Mouse (Mus musculus) CD4-positive helper T cell, adult 2 months (primary cell): ENCODE measurements around the gene Cltb.

Experiments used
- DNase-seq: peaks from one replicate; pipeline ENCODE4 v3.0.0-alpha.2; 2012; ENCODE audit warnings: low read depth, missing footprints, low spot score

Cltb gene

DNA sequence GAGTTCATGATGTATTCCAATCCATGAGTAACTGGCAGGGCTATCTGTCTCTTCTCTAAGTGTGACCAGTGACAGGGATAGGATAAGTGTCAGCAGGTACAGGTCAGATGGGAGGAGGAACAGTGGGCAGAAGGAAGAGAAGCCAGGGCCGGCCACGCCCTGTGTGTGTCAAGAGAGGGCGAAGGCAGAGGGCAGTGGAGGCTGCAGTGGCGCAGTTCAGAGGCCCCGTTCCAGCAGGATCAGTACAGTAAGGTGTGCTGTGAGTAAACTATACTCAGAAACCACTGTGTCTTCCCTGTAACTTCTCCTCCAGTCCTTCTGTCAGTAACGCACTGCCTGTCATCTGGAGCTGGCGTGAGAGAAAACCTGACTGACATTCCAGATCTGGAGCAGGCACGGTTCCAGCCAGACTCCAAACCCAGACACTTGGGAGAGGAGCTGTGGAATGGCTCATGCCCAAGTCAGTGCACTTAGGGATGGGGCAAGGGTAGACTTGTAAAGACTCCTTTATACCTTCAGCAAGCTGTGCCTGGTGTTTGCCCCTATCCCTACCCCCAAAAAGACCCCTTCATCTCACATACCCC is 14.9 kb downstream of the Cltb start:
- no peak for DNase-seq

DNA sequence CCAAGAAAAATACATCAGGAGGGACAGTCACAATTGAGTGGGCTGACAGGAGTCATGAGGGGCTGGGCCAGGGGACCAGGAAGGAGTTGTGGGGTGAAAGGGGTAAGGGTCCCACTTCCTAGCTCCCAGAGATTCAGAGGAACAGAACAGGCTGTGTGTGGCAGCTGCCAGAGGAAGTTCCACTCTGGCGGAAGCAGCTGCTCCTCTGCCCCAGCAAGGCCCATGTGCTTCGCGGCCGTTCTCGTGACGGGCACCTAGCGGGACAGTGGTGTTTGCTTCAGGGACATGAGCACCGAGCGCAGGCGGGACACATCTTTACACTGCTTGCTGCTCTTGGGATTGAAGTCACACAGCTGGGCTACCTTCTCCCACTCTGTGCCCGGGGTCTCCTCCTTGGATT is 17.5 kb downstream of the Cltb start:
- DNase-seq, result no peak

DNA sequence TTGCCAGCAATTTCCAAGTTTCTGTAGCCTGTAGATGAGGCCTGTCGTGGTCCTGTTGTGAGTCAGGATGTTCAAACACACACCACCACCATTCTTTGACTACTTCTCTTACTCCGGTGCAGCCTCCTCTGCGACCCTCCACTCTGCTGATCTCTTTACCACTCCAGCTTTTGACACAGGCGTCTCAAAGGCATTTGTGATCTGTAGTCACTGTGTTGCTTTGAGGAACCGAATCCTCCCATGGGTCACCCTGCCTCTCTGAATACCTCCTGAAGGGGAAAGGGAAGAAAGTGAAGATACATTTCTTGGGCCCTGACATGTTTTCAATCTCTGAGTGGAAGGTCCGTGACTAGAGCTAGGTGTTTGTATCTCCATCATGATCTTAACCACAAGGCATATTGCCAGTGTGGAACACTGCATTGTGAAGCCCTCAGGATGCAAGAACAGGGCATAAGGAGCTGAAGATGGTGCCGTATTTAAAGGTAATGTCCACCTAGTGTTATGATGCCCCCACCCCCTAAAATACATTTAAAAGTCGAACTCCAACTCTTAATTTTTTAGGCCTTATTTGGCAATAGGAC is 19.3 kb downstream of the Cltb start:
- no peak for DNase-seq

DNA sequence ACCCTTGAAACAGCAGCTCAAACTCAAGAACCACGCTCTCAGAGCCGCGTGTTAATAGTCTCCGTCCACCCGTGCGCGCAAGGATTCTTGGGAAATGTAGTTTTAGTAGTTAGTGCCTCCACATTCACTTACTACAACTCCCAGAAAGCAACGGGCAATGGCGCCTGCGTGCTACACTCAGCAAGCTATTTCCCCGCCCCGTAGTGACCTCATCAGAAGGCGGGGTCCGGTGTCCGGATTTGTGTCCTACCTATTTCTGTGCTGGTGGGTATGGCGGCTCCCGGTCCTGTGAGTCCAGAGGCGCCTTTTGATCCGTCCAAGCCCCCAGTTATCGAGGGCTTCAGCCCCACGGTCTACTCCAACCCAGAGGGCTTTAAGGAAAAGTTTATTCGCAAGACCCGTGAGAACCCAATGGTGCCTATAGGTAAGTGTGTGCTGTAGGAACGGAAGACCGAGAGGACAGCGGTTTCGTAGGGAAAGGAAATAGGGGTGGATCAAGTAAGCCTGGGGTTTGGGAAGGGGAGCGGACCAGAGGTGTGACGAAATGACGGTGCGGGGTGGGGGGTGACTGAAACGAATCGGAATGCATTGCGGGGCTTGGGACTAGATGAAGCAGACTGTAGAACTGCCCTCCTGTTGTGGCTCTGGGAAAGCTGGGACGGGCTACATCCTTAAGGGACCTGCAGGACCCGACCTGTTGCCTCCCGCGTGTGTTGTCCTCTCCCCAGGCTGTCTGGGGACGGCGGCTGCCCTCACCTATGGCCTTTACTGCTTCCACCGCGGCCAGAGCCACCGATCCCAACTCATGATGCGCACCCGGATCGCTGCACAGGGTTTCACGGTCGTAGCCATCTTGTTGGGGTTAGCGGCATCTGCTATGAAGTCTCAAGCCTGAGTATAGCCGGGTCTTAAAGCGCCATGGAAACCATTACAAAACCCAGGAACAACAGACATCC is 20.9 kb downstream of the Cltb start, which contains the start of the genes Nop16 and Higd2a:
TSS of gene Nop16 (minus strand) at position 95 of the 956 bp plus-strand sequence.
TSS of gene Higd2a (plus strand) at position 212 of the 956 bp plus-strand sequence.
- DNase-seq, result peak; percentile 97

DNA sequence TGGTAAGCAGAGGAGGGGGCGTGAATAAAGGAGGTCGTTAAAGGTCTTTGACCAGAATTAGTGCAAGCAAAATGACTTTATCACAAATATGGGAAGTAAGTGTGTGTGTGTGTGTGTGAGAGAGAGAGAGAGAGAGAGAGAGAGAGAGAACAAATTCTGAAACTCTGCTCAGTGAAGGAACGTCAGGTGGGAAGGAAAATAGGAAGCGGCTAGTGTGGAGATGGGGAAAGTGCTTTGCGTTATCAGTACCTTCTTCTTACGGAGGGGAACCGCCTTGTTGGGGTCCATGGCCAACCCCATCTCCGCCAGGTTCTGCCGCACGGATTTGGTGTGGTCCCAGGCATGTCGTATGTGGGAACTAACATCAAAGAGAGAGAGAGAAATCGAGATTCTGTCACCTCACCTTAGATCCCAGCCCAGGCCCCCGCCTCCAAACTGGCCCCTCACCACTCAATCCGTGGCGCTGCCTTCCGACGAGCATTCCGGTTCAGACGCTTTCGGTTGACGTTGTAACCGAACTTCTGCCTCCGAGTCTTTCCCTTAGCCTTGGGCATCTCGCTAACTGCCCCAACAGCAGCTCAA is 21.6 kb downstream of the Cltb start:
- DNase-seq, result no peak

DNA sequence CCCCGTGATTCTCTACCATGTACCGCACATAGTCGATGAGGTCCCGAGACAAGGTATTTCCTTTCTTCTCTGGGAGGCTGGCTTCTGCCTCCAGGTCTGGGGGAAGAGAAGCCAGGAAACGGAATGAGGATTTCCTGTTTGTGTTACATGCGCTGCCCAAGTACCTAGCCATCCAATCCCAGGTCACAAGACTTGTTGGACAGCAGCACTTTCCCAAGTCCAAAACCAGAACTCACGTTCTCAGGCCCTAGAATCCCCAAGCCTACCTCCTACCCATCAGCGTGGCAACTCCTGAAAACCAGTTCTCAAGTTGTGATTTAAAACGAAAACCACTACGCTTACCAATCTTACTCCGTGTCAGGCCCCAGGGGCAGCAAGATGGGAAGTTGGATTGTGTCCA is 25.3 kb downstream of the Cltb start:
- DNase-seq, result no peak

DNA sequence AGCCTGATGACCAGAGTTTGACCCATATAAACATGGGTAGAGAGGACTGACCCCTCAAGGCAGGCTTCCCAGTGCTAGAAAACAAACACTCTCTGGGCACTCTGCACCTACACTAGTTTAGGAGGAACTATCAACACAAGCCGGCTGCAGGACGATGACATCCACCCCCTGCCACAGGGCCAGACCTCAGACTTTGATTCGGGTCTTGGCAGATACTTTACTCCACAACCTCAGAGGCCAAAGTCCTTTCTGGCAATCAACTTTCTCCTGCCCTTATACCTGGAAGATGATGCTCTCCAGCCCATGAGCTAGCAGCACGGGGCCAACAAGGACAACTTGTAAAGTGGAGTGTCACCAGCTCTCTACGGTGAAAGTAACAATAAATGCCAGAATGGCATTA is 28.3 kb downstream of the Cltb start:
- no peak for DNase-seq

DNA sequence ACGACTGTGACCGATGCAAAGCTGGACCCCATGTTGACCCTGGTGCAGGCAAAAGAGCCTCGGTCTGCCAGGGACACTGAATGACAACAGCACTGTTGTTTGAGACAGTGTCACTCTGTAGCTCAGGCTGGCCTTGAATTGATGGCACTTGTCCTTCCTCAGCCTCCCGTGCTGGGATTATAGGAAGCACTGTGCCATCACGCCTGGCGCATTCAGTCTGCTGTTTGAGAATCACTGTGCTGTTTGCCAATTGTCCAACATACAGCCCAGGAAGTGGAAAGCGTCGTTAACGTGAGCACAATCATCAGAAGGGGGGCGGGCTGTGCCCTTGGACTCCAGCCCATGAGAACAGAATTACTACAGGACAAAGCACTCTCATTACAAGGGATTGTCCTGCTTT is 29.0 kb downstream of the Cltb start:
- no peak for DNase-seq

DNA sequence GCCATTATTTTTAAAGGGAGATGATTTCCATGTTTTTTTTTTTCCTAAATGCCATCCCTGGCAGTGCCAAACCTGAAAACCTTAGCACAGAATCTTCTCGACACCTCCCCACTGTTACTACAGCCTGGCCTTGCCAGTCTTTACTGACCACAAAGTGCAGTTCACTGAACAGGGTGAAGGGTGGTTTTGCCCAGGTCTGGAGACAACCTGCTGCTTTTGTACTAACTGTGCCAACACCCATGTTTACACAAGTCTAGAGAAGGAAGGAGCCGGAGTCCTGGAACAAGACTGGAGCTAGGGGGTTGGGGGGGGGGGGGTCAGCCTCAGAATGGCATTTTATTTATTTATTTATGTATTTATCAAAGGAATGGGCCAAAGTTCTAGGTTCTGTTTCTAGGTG is 29.8 kb downstream of the Cltb start:
- no peak for DNase-seq

DNA sequence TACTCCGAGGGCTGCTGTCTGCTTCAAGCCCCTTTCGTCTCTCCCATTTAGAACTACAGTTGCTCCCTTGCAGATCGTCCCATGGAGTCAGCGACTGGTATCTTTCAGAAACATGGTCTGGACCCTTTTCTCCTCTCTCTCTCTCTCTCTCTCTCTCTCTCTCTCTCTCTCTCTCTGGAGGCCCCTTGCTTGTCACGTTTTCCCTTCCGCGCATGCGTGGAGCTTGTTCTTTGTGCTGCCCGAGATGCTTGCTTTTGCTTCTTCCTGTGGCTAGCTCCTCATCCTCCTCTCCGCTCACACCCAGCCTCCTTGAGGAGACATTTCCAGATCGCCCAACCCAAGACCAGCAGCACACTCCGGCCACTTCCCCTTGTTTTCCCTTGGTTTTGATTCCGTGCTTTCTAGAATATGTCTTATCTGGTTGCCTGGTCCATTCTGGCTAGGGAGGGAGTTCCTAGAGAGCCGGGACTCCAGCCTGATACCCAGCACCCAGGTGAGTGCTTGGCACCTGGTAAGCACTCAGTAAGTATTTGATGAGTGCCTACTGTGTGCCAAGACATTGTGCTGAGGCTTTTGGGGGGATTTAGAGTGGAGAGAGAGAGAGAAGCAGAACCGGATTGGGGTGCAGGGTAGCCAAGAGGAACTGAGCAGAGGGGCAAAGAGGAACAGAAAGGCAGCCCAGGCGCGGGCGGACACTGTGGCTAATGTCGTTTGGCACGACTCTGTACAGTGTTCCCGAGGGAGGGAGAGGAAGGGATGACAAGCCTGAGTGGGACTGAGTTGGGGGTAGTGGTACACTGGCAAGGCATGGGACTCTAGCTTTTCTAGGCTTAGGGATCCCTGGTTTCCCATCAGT is 33.3 kb downstream of the Cltb start:
- no peak for DNase-seq

DNA sequence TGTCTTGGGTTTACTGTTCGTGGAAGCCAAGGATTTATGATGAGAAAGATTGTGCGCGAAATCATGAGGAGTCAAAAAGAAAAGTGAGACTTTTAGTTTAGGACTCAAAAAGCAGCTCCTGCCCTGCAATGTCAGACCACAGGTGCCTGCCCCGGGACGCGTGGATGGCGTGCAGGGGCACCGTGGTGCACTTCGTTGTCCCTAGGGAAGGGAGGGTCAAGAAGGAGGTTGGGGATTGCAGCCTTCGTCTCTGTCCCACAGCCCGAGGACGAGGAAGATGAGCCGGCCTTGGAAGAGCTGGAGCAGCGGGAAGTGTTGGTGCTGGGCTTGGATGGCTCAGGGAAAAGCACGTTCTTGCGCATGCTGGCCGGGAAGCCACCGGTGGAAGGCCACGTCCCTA is 35.7 kb downstream of the Cltb start:
- no peak for DNase-seq

DNA sequence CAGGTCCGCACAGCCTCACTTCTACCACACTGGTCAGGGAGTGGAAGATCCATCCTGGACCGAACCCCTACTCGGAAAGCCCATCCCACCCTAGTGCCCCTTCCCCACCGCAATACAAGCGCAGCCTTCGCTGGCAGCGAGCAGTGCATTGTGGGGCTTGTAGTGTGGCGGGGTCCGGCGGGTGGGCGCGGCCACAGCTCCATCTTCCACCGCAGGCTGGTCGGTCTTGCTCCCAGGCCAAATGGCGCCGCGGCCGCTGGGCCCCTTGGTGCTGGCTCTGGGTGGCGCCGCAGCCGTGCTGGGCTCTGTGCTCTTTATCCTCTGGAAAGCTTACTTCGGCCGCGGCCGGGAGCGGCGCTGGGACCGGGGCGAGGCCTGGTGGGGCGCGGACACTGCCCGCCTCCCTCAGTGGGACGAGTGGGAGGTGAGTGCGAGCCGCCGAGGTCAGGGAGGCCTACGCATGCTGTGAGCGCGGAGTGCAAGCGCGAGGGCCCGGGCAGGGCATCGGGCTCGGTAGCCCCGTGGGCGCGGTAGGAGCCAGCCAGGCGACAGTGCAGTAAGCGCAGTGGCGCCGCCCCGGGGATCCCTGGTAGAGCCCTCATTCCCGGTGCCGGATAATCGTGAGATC is 36.2 kb downstream of the Cltb start, which contains the start of gene Arl10:
TSS of gene Arl10 (plus strand) at position 162 of the 628 bp plus-strand sequence.
- peak; percentile 37 for DNase-seq

DNA sequence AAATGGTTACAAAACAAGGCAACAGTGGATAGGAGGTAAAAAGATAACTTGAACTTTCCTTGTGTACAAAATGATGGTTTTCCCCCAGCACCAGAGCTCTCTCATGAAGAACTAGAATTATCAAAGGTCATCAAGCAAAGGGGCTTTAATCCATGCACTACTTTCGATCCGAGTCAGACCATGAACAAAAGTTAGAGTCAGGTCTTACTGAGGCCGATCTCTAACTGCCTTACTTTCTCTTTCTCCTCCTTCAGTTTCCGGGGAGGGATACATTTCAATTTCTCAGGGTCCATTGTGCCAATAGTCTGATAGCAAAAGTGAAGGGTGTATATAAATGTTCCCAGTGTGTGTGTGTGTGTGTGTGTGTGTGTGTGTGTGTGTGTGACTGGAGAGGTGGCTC is 38.5 kb downstream of the Cltb start:
- peak; percentile 36 for DNase-seq

DNA sequence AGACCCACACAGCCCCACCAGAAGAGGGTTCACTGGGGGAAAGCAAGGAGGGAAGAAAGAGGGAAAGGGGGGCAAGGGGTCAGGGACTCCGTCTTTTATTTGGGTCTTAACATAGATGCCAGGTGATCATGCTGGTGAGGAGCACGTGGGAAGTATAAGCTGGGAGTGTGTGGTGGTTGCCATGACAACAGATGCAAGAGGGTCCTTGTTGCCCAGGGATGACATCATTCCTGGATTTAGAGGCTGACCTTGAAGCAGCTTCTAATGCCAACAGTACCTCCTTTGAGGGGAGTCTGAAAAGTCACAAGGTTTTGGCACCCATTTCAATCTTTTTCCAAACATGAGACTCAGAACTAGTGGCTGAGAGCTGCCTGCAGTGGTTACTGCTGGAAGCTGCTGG is 39.5 kb downstream of the Cltb start:
- no peak for DNase-seq

DNA sequence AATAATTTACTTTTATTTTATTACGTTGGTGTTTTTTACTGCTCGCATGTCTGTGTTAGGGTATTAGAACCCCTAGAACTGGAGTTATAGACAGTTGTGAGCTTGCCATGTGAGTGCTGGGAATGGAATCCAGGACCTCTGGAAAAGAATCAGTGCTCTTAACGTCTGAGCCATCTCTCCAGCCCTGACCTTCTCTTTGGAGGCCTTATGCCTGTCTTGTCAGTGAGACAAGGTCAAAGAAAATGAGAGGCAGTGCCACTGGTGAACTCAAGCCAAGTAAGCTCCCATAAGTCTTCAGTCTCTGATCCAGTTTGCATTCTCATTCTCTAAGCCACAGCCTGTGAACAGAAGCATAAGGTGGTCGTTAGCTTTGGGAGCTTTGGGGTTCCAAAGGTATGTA is 40.4 kb downstream of the Cltb start:
- no peak for DNase-seq

DNA sequence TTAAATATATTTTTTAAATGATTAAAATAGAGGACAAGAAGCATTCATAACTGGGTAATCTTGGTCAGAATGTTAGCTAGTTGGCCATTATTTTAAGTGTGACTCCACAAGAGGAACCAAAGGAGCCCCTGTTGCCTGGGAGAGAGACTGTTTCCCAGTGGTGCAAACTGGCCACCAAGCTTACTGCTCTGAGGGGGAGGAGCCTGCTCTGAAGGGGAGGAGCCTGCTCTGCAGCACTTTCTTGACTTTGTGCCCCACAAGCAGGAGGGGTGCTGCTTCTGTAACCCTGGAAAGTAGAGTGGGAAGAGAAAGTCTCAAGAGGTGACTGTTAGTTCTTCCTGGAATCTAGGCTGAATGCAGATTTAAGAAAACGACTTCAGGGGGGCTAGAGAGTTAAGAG is 41.9 kb downstream of the Cltb start:
- no peak for DNase-seq

DNA sequence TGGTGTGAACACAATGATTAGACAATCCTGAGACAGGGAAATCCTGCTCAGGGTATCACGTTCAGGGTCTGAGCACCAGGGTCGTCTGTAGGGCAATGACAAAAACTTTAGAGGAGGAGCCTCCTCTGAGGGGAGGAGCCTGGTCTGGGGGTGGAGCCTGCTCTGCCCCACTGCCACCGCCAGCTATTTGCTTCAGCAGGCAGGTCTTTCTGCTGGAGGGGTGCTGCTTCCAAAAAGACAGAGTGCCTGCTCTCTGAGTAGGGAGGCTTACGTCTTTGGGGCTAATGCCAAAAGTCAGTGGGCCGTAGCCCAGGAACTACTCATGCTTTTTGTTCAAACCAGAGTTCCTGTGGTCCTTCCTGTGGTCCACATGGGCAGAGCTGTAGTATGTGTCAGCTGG is 42.8 kb downstream of the Cltb start:
- DNase-seq, result no peak

DNA sequence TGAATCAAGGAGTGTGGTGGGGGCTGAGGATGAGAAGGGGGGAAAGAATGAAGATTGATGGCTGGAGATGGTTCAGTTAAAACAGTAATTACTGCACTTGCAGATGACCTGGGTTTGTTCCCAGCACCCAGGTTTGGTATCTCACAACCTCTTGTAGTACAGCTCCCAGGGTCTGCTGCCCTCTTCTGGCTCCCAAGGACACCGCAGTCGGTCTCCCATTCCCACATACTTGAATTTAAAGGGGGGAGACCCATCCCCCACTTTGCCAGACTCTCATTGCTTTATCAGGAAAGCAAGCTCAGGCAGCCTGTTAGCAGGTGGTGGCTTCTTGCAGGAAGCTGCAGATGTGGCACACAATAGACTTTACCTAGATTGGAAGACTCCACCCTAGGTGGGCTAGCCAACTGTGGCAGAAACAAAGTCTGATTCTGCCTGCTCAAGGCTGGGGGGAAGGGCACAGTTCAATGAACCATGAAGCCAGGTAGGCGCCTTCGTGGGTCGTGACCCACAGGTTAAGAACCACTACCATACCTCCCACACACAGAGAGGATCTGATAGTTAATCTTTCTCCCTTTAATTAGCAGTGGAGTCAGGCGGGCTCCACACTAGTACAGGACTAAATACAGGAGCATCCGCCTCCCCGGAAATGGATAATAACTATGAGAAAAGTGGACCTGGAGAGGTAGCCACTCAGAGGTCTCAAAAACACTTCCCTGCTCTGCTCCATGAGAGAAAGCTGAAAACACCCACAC is 45.4 kb downstream of the Cltb start:
- no peak for DNase-seq

DNA sequence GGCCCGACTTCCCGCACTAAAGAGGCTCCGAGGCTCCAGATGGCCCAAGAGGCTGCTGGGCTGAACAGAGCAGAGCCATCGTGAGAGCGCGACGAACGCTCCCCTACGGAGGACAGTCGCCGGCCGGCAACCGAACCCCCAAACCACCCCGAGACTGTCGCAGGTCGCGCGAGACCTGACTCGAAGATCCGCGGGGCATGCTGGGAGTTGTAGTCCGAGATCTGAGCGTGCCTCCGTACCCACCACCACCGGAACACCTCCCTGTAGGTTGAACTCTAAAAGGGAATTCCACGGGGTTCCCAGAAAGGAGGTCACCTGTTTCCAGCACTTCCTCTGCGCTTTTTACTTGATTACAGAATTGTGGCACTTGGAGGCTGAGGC is 46.0 kb downstream of the Cltb start, which contains the start of gene 4833439L19Rik:
TSS of gene 4833439L19Rik (minus strand) at position 235 of the 381 bp plus-strand sequence.
- DNase-seq, result peak; percentile 94
